Mouse (Mus musculus): ENCODE results near the gene Hmgb2. TPM values are rescaled to one million over a fixed set of nuclear protein-coding genes. Genes with fewer than 3 reads are reported as not detected.

The Hmgb2 gene
- polyA plus RNA-seq, 1 experiment: 87.2 TPM

DNA sequence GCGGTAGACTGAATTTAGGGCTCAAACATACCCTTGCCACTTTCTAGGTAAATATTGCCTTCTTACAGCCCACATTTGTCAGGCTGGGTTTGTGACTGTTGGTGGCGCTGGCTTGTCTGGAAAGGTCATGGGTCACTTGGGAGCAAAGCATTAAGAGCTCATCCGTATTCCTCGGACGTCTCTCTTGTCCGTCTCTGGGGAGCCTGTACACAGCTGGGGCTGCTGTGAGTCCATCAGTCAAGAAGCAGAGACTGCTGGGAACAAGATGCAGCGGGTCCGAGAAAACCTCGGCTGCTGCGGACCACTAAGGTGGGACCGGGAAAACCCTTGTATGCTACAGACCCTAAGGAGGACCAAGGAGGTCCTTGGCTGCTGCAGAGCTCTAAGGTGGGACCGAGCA is 35.9 kb downstream of the Hmgb2 start:
- Histone ChIP-seq H3K79me3 (ENCODE audit: low read depth) (no peaks in the 10 kb centered on the region), H3K79me2 (ENCODE audit: control insufficient read depth, insufficient read depth) (no peaks in the 10 kb centered on the region), H3ac (ENCODE audit: control insufficient read depth, insufficient read length, low read depth) (no peak overlapping the region), H3K4me3 (ENCODE audit: insufficient read depth, poor library complexity, severe bottlenecking) (no peak overlapping the region), H3K36me3 (ENCODE audit: control insufficient read depth, insufficient read depth) (no peaks in the 10 kb centered on the region), H3K27me3 (ENCODE audit: control insufficient read depth, insufficient read depth, insufficient read length) (no peaks in the 10 kb centered on the region)
- no peak for TF ChIP-seq MAX (IDR thresholded peaks at IDR 0.05)
- no peak for TF ChIP-seq CEBPB (IDR thresholded peaks at IDR 0.05; ENCODE audit: low read depth)
- TF ChIP-seq USF1 (IDR thresholded peaks at IDR 0.05; ENCODE audit: low read depth): no peak
- no peak for TF ChIP-seq CTCF (IDR thresholded peaks at IDR 0.05; ENCODE audit: control insufficient read depth, insufficient read depth, insufficient read length)
- TF ChIP-seq MYOG (IDR thresholded peaks at IDR 0.05; ENCODE audit: control insufficient read depth, extremely low read depth, insufficient read length): no peak
- TF ChIP-seq FOSL1 (IDR thresholded peaks at IDR 0.05; ENCODE audit: insufficient read depth, low read length, poor library complexity, severe bottlenecking): no peak

DNA sequence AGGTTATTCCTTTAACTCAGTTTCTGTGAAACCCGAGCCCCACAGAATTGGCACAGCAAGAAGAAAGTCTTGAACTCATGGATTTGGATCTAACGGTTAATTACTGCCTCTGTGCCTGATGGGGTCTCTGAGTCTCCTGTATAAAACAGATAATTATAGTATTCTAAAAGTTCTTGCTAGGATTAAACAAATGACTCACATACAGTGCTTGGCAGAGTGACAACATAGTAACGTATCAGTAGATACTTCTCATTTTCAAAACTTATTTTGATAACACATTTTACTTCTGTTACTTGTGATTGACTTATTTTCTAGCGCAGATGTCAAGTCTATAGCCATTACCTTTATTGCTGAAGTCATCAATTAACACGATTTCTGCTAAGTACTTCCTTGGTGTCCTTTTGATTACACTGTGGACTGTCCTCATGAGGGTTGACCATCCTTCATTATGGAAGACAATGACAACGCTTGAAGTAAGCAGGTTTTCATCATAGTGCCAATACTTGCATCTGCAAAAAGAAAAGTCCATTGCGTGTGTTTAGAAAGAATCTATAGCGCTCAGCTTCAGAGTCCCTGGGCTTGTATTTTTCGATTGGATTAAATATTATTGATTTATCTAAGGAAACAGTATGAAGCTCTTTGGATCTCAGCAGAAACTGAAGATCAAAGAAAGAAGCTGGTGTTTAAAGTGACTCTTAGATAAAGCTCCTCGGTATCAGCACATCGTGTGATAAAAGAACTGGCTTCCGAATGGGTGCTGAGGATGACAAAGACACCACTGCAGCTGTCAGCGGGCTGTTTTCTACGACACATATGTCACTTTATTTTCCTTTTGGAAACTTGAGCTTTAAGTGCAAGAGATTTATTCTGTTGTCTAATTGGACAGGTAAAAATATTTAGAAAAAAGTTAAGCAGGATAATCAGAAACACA is 40.7 kb downstream of the Hmgb2 start:
- Histone ChIP-seq H3K4me3 (ENCODE audit: insufficient read depth, poor library complexity, severe bottlenecking) (no peak overlapping the region), H3K79me2 (ENCODE audit: control insufficient read depth, insufficient read depth) (no peaks in the 10 kb centered on the region)

DNA sequence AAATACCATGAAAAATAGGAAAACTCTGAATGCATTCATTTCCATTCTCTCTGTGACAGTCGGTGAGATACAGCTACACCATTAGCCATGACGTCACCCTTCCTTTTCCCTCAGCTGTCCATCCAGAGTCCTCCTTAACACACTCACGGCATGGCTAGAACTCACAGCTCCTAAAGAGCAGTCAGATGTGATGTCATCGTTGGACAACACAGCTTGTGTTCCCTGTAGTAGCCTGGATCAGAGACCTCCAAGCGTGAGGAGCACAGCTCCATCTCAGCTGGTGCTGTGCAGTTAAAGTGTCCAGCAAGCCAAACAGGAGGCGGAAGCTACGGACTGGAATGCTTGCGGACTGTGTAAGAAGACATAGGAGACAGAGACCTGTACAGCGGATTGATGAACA is 49.2 kb downstream of the Hmgb2 start:
- H3K27me3 ChIP-seq (ENCODE audit: control insufficient read depth, insufficient read depth, insufficient read length): no peaks in the 10 kb centered on the region
- no peak overlapping the region for H3K4me3 ChIP-seq (ENCODE audit: insufficient read depth, poor library complexity, severe bottlenecking)
- H3K79me2 ChIP-seq (ENCODE audit: control insufficient read depth, insufficient read depth): no peaks in the 10 kb centered on the region
- peaks cover 2% of the 10 kb centered on the region for H3K79me3 ChIP-seq (ENCODE audit: low read depth)
- no peaks in the 10 kb centered on the region for H3K36me3 ChIP-seq (ENCODE audit: control insufficient read depth, insufficient read depth)
- TF ChIP-seq USF1 (IDR thresholded peaks at IDR 0.05; ENCODE audit: low read depth): no peak
- TF ChIP-seq MAX (IDR thresholded peaks at IDR 0.05): no peak
- TF ChIP-seq FOSL1 (IDR thresholded peaks at IDR 0.05; ENCODE audit: insufficient read depth, low read length, poor library complexity, severe bottlenecking): no peak
- no peak for TF ChIP-seq MYOD1 (IDR thresholded peaks at IDR 0.05; ENCODE audit: control insufficient read depth, insufficient read length, low read depth)
- no peak for TF ChIP-seq CEBPB (IDR thresholded peaks at IDR 0.05; ENCODE audit: low read depth)
- TF ChIP-seq MYOG (IDR thresholded peaks at IDR 0.05; ENCODE audit: control insufficient read depth, extremely low read depth, insufficient read length): no peak
- TF ChIP-seq CTCF (IDR thresholded peaks at IDR 0.05; ENCODE audit: control insufficient read depth, insufficient read depth, insufficient read length): no peak
- H3ac ChIP-seq (ENCODE audit: control insufficient read depth, insufficient read length, low read depth): no peak overlapping the region

More for the DNA sequence above, 40.7 kb downstream of the Hmgb2 start:
- Histone ChIP-seq H3K27me3 (ENCODE audit: control insufficient read depth, insufficient read depth, insufficient read length) (no peaks in the 10 kb centered on the region), H3K36me3 (ENCODE audit: control insufficient read depth, insufficient read depth) (no peaks in the 10 kb centered on the region), H3K79me3 (ENCODE audit: low read depth) (no peaks in the 10 kb centered on the region), H3ac (ENCODE audit: control insufficient read depth, insufficient read length, low read depth) (no peak overlapping the region)
- TF ChIP-seq USF1 (IDR thresholded peaks at IDR 0.05; ENCODE audit: low read depth) (no peak), MYOD1 (IDR thresholded peaks at IDR 0.05; ENCODE audit: control insufficient read depth, insufficient read length, low read depth) (no peak), FOSL1 (IDR thresholded peaks at IDR 0.05; ENCODE audit: insufficient read depth, low read length, poor library complexity, severe bottlenecking) (no peak), CEBPB (IDR thresholded peaks at IDR 0.05; ENCODE audit: low read depth) (no peak), CTCF (IDR thresholded peaks at IDR 0.05; ENCODE audit: control insufficient read depth, insufficient read depth, insufficient read length) (no peak), MYOG (IDR thresholded peaks at IDR 0.05; ENCODE audit: control insufficient read depth, extremely low read depth, insufficient read length) (no peak), MAX (IDR thresholded peaks at IDR 0.05) (no peak)

GRCm38 (mm10) chr8:57562741-57563140 is 51.0 kb downstream of the Hmgb2 start:
- TF ChIP-seq CTCF (IDR thresholded peaks at IDR 0.05; ENCODE audit: control insufficient read depth, insufficient read depth, insufficient read length) (no peak), MAX (IDR thresholded peaks at IDR 0.05) (no peak), USF1 (IDR thresholded peaks at IDR 0.05; ENCODE audit: low read depth) (no peak), CEBPB (IDR thresholded peaks at IDR 0.05; ENCODE audit: low read depth) (no peak), MYOD1 (IDR thresholded peaks at IDR 0.05; ENCODE audit: control insufficient read depth, insufficient read length, low read depth) (no peak), MYOG (IDR thresholded peaks at IDR 0.05; ENCODE audit: control insufficient read depth, extremely low read depth, insufficient read length) (no peak), FOSL1 (IDR thresholded peaks at IDR 0.05; ENCODE audit: insufficient read depth, low read length, poor library complexity, severe bottlenecking) (no peak)
- no peaks in the 10 kb centered on the region for H3K27me3 ChIP-seq (ENCODE audit: control insufficient read depth, insufficient read depth, insufficient read length)

DNA sequence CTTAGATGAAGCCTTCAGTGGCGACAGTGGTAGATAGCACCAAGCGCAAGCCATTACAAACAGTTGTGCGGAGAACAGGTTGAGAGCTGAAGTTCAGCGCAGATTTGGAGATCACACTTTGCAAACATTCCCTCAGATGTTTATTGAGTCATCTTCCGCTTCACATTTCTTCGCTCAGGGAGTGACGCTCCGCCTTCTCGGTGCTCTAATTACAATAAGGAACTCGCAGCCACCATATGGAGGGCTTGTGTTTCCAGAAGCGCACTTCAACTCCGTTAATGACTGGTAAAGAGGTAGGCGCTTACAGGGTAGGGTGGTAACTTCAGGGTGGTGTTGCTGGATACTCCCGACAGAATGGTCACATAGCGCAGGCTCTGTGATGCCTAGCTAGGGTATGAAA is 52.0 kb downstream of the Hmgb2 start:
- H3ac ChIP-seq (ENCODE audit: control insufficient read depth, insufficient read length, low read depth): no peak overlapping the region
- H3K27me3 ChIP-seq (ENCODE audit: control insufficient read depth, insufficient read depth, insufficient read length): no peaks in the 10 kb centered on the region
- no peaks in the 10 kb centered on the region for H3K79me2 ChIP-seq (ENCODE audit: control insufficient read depth, insufficient read depth)
- H3K36me3 ChIP-seq (ENCODE audit: control insufficient read depth, insufficient read depth): no peaks in the 10 kb centered on the region
- TF ChIP-seq MYOG (IDR thresholded peaks at IDR 0.05; ENCODE audit: control insufficient read depth, extremely low read depth, insufficient read length) (no peak), MYOD1 (IDR thresholded peaks at IDR 0.05; ENCODE audit: control insufficient read depth, insufficient read length, low read depth) (no peak), CEBPB (IDR thresholded peaks at IDR 0.05; ENCODE audit: low read depth) (no peak), USF1 (IDR thresholded peaks at IDR 0.05; ENCODE audit: low read depth) (no peak), MAX (IDR thresholded peaks at IDR 0.05) (no peak), CTCF (IDR thresholded peaks at IDR 0.05; ENCODE audit: control insufficient read depth, insufficient read depth, insufficient read length) (no peak), FOSL1 (IDR thresholded peaks at IDR 0.05; ENCODE audit: insufficient read depth, low read length, poor library complexity, severe bottlenecking) (no peak)
- no peak overlapping the region for H3K4me3 ChIP-seq (ENCODE audit: insufficient read depth, poor library complexity, severe bottlenecking)
- H3K79me3 ChIP-seq (ENCODE audit: low read depth): peaks cover 2% of the 10 kb centered on the region

More at GRCm38 (mm10) chr8:57562741-57563140, 51.0 kb downstream of the Hmgb2 start:
- H3K36me3 ChIP-seq (ENCODE audit: control insufficient read depth, insufficient read depth): no peaks in the 10 kb centered on the region
- H3ac ChIP-seq (ENCODE audit: control insufficient read depth, insufficient read length, low read depth): no peak overlapping the region
- no peaks in the 10 kb centered on the region for H3K79me2 ChIP-seq (ENCODE audit: control insufficient read depth, insufficient read depth)
- peaks cover 2% of the 10 kb centered on the region for H3K79me3 ChIP-seq (ENCODE audit: low read depth)
- H3K4me3 ChIP-seq (ENCODE audit: insufficient read depth, poor library complexity, severe bottlenecking): no peak overlapping the region
